Mouse (Mus musculus) liver, embryonic 14.5 days (tissue): ENCODE data around the gene Haus5.

ENCODE experiments used
- CTCF ChIP-seq: IDR thresholded peaks from 2 replicates; pipeline ENCODE4 v1.5.1; 2016; ENCODE audit warnings: antibody characterized with exemption, low read depth, control low read depth
- EP300 ChIP-seq: IDR thresholded peaks from 2 replicates; pipeline ENCODE4 v1.6.1; 2016; ENCODE audit warnings: antibody characterized with exemption, low read depth

DNA sequence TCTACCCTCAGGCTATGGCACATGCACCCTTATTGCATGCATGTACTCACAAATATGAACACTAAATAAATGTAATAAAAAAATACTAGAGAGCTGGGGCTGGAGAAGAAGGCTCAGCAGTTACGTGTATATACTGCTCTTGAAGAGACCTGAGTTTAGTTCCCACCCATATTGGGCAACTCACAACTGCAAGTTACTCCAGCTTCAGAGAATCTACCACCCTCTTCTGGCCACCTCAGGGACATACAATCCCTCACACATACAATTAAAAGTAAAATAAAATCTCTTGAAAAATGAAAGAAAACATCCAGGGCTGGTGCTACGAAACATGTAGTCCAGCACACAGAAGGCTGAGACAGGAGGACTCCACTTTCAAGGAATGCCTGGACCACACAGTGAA lies 50.3 kb downstream of the Haus5 start:
- TF ChIP-seq EP300 (no peak), CTCF (peak; percentile 46)
